Mouse (Mus musculus): ENCODE data around the gene Fcgr3. TPM values are rescaled to one million over a fixed set of nuclear protein-coding genes. Genes with fewer than 3 reads are reported as not detected.
"Not testable (repeated sequence)": the region's sequence is repeated elsewhere in the genome, so short reads cannot be mapped to it uniquely, and the experiment has no call there.

Gene Fcgr3
- polyA plus RNA-seq, 1 experiment: 56.7 TPM

- H3K4me1 ChIP-seq (ENCODE audit: control insufficient read depth, insufficient read depth, low read length): no peaks in the 10 kb centered on the region
- 28% methylated on average over 4 of the region's 4 CpGs for WGBS
- TF ChIP-seq CTCF (IDR thresholded peaks at IDR 0.05; ENCODE audit: control insufficient read depth, insufficient read depth, low read length) (no peak), POLR2A (IDR thresholded peaks at IDR 0.05; ENCODE audit: borderline replicate concordance, control insufficient read depth, low read depth, low read length) (no peak)
- H3K4me3 ChIP-seq (replicated peaks; ENCODE audit: control insufficient read depth, low read depth, low read length): no peak overlapping the region
- no peak overlapping the region for H3K27ac ChIP-seq (ENCODE audit: control insufficient read depth, insufficient read depth, low read depth, low read length, poor library complexity)
These were observed 29.7 kb upstream of the Fcgr3 start for GRCm38 (mm10) chr1:171094424-171094823.

DNA sequence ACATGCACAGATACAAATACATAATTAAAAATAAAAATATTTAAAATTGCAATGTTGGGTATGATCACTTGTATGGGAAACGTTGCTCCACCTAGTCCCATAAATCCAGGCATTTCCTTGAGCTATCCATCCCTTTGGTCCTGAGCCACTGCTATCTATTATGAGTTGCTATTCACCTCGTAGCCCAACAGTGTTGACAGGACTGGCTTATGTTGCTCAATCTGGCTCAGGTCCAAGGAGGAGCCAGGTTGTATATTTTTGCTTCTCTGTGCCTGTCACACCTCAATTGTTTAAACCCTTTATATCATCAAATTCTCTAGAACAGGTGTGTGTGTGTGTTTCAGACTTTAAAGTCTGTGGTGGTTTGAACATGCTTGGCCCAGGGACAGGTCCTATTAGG is 26.0 kb upstream of the Fcgr3 start:
- no peak for TF ChIP-seq CTCF (IDR thresholded peaks at IDR 0.05; ENCODE audit: control insufficient read depth, insufficient read depth, low read length)
- no peak for TF ChIP-seq POLR2A (IDR thresholded peaks at IDR 0.05; ENCODE audit: borderline replicate concordance, control insufficient read depth, low read depth, low read length)
- Histone ChIP-seq H3K4me3 (replicated peaks; ENCODE audit: control insufficient read depth, low read depth, low read length) (no peak overlapping the region), H3K4me1 (ENCODE audit: control insufficient read depth, insufficient read depth, low read length) (no peaks in the 10 kb centered on the region), H3K27ac (ENCODE audit: control insufficient read depth, insufficient read depth, low read depth, low read length, poor library complexity) (no peak overlapping the region)
- whole genome bisulfite sequencing: 62% methylated on average over 2 of the region's 2 CpGs

DNA sequence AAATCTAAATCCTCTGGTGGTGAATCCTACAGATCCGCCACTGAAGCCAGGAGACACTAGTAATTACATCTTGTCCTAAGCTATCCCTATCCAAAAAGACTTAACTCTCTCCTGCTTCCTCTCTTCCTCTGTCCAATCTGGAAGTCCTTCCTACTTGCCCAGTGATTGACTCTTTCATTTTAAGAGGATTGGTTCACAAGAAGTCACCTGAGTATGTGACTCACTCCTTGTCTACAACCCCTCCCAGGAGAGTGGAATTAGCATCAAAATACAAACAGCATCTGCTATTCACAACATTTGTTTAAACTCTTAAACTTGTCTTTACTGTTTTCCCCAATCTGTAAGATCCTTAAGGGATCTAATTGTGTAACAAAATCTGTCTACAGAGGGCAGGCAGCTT is 25.2 kb upstream of the Fcgr3 start:
- Histone ChIP-seq H3K27ac (ENCODE audit: control insufficient read depth, insufficient read depth, low read depth, low read length, poor library complexity) (no peak overlapping the region), H3K4me1 (ENCODE audit: control insufficient read depth, insufficient read depth, low read length) (no peaks in the 10 kb centered on the region), H3K4me3 (replicated peaks; ENCODE audit: control insufficient read depth, low read depth, low read length) (no peak overlapping the region)
- WGBS: 82% methylated on average over 1 of the region's 1 CpGs
- TF ChIP-seq CTCF (IDR thresholded peaks at IDR 0.05; ENCODE audit: control insufficient read depth, insufficient read depth, low read length) (no peak), POLR2A (IDR thresholded peaks at IDR 0.05; ENCODE audit: borderline replicate concordance, control insufficient read depth, low read depth, low read length) (no peak)

- WGBS: 8% methylated on average over 10 of the region's 10 CpGs
- H3K4me3 ChIP-seq (replicated peaks; ENCODE audit: control insufficient read depth, low read depth, low read length); H3K27ac ChIP-seq (ENCODE audit: control insufficient read depth, insufficient read depth, low read depth, low read length, poor library complexity); H3K4me1 ChIP-seq (ENCODE audit: control insufficient read depth, insufficient read depth, low read length): not testable (repeated sequence)
These were observed 23.6 kb upstream of the Fcgr3 start for GRCm38 (mm10) chr1:171088237-171088869.

DNA sequence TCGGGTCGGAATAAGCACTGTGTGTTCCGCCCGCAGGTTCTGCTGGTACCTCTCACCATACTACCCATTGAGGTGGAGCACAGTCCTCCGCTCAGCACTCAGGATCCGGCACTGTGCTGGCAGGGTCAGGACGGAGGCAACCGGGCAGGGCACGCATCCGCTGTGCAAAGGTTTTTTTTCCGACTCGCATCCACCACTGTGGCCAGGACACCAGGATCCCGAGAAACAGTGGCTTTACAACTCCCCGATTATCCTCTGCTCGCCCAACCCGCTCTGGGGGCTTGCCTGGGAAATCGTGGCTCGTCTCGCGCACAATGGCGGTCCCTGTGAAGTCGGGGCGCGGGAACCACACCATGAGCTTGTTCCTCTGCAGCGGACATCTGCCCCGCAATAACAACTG is 21.0 kb upstream of the Fcgr3 start:
- TF ChIP-seq POLR2A (IDR thresholded peaks at IDR 0.05; ENCODE audit: borderline replicate concordance, control insufficient read depth, low read depth, low read length): no peak
- no peak for TF ChIP-seq CTCF (IDR thresholded peaks at IDR 0.05; ENCODE audit: control insufficient read depth, insufficient read depth, low read length)
- no peak overlapping the region for H3K4me3 ChIP-seq (replicated peaks; ENCODE audit: control insufficient read depth, low read depth, low read length)
- no peak overlapping the region for H3K27ac ChIP-seq (ENCODE audit: control insufficient read depth, insufficient read depth, low read depth, low read length, poor library complexity)
- H3K4me1 ChIP-seq (ENCODE audit: control insufficient read depth, insufficient read depth, low read length): no peaks in the 10 kb centered on the region
- 1% methylated on average over 26 of the region's 26 CpGs for WGBS

GRCm38 (mm10) chr1:171081512-171082231 is 16.9 kb upstream of the Fcgr3 start:
- H3K27ac ChIP-seq (ENCODE audit: control insufficient read depth, insufficient read depth, low read depth, low read length, poor library complexity); H3K4me3 ChIP-seq (replicated peaks; ENCODE audit: control insufficient read depth, low read depth, low read length); H3K4me1 ChIP-seq (ENCODE audit: control insufficient read depth, insufficient read depth, low read length): not testable (repeated sequence)
- WGBS: 37% methylated on average over 12 of the region's 17 CpGs

DNA sequence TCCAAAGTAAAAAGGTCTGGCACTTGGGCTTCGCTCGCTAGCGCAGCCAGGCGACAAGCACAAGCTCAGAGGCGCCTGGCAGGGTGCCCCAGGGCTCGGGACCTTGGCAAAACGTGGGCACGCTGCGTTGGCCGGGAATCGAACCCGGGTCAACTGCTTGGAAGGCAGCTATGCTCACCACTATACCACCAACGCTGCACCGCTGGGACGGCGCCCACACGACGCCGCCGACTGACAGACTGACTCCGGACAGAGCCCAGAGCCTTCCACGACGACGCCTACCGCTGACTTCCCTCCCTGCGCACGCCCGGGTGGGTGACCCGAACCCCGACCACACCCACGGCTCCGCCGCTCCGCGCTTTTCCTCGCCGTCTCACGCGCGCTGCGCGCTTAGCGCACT is 15.1 kb upstream of the Fcgr3 start:
- not testable (repeated sequence) for H3K27ac ChIP-seq (ENCODE audit: control insufficient read depth, insufficient read depth, low read depth, low read length, poor library complexity); H3K4me3 ChIP-seq (replicated peaks; ENCODE audit: control insufficient read depth, low read depth, low read length); H3K4me1 ChIP-seq (ENCODE audit: control insufficient read depth, insufficient read depth, low read length)
- WGBS: no CpG with 5 or more reads among the region's 43 CpGs

- not testable (repeated sequence) for H3K27ac ChIP-seq (ENCODE audit: control insufficient read depth, insufficient read depth, low read depth, low read length, poor library complexity); H3K4me3 ChIP-seq (replicated peaks; ENCODE audit: control insufficient read depth, low read depth, low read length); H3K4me1 ChIP-seq (ENCODE audit: control insufficient read depth, insufficient read depth, low read length)
- 0% methylated on average over 1 of the region's 35 CpGs for WGBS
These were observed 14.6 kb upstream of the Fcgr3 start for GRCm38 (mm10) chr1:171079345-171079744.

GRCm38 (mm10) chr1:171078419-171078818 is 13.7 kb upstream of the Fcgr3 start:
- not testable (repeated sequence) for H3K4me1 ChIP-seq (ENCODE audit: control insufficient read depth, insufficient read depth, low read length); H3K4me3 ChIP-seq (replicated peaks; ENCODE audit: control insufficient read depth, low read depth, low read length); H3K27ac ChIP-seq (ENCODE audit: control insufficient read depth, insufficient read depth, low read depth, low read length, poor library complexity)
- WGBS: 20% methylated on average over 12 of the region's 12 CpGs

DNA sequence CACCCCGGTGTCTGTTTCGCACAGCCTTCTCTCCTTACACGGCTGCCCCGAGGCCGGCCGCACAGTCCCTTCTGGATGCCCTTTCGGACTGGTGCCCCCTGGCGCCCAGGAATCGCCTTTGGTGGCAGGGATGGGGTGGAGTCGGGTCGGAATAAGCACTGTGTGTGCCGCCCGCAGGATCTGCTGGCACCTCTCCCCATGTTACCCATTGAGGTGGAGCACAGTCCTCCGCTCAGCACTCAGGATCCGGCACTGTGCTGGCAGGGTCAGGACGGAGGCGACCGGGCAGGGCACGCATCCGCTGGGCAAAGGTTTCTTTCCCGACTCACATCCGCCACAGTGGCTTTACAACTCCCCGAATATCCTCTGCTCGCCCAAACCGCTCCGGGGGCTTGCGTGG is 13.2 kb upstream of the Fcgr3 start:
- not testable (repeated sequence) for H3K4me3 ChIP-seq (replicated peaks; ENCODE audit: control insufficient read depth, low read depth, low read length); H3K27ac ChIP-seq (ENCODE audit: control insufficient read depth, insufficient read depth, low read depth, low read length, poor library complexity)
- 3% methylated on average over 20 of the region's 27 CpGs for WGBS

GRCm38 (mm10) chr1:171077192-171077591 is 12.5 kb upstream of the Fcgr3 start:
- not testable (repeated sequence) for H3K4me3 ChIP-seq (replicated peaks; ENCODE audit: control insufficient read depth, low read depth, low read length); H3K4me1 ChIP-seq (ENCODE audit: control insufficient read depth, insufficient read depth, low read length); H3K27ac ChIP-seq (ENCODE audit: control insufficient read depth, insufficient read depth, low read depth, low read length, poor library complexity)
- WGBS: 40% methylated on average over 5 of the region's 5 CpGs

More for the DNA sequence above, 13.2 kb upstream of the Fcgr3 start:
- H3K4me1 ChIP-seq (ENCODE audit: control insufficient read depth, insufficient read depth, low read length): not testable (repeated sequence)

GRCm38 (mm10) chr1:171076176-171076575 is 11.4 kb upstream of the Fcgr3 start:
- H3K4me1 ChIP-seq (ENCODE audit: control insufficient read depth, insufficient read depth, low read length); H3K27ac ChIP-seq (ENCODE audit: control insufficient read depth, insufficient read depth, low read depth, low read length, poor library complexity): not testable (repeated sequence)
- 77% methylated on average over 5 of the region's 5 CpGs for WGBS

GRCm38 (mm10) chr1:171074283-171074682 is 9.5 kb upstream of the Fcgr3 start:
- WGBS: 25% methylated on average over 6 of the region's 10 CpGs
- not testable (repeated sequence) for H3K4me3 ChIP-seq (replicated peaks; ENCODE audit: control insufficient read depth, low read depth, low read length); H3K4me1 ChIP-seq (ENCODE audit: control insufficient read depth, insufficient read depth, low read length); H3K27ac ChIP-seq (ENCODE audit: control insufficient read depth, insufficient read depth, low read depth, low read length, poor library complexity)

More at GRCm38 (mm10) chr1:171076176-171076575, 11.4 kb upstream of the Fcgr3 start:
- H3K4me3 ChIP-seq (replicated peaks; ENCODE audit: control insufficient read depth, low read depth, low read length): not testable (repeated sequence)
